ENCODE assay signal across 9 mouse cellular contexts in genomic region chr11:79069453-79070153, GRCm38 (mm10).
DNase-seq lines count a peak whose midpoint lies in the region; ATAC-seq and TF ChIP-seq lines count a peak whose summit lies in the region.
"Had no signal": no experiment of that assay in that cellular context is flagged by ENCODE, and none has a peak within 500 bp of the region (broad histone marks: within the 10 kb centered on the region; RNA-seq: fewer than 3 reads in every experiment).

No protein-coding gene starts in this region.

- no peak for ATAC-seq in intestine, embryonic 14.5 days (replicated peaks; ENCODE audit: low FRiP score, low TSS enrichment, low read depth)
- ATAC-seq in intestine, postnatal 0 days: no peak
- ATAC-seq in erythroblast, adult 5-6 weeks (replicated peaks; ENCODE audit: low FRiP score, poor library complexity, severe bottlenecking): peak; percentile 64
- no peak for ATAC-seq in midbrain, embryonic 12.5 days (ENCODE audit: low FRiP score, low read depth)

- TF ChIP-seq CTCF in intestine, postnatal 0 days (IDR thresholded peaks at IDR 0.05; ENCODE audit: low read depth): no peak

- DNase-seq in intestine, embryonic 14.5 days (ENCODE audit: low spot score): no peak
- no peak for DNase-seq in limb, embryonic 10.5 days (ENCODE audit: low spot score)
- DNase-seq in gastrocnemius, postnatal 10 days: no peak
- no peak for DNase-seq in urinary bladder, postnatal 14 days (ENCODE audit: low spot score)
- no peak for DNase-seq in ovary, postnatal 36 days (ENCODE audit: low spot score)
- DNase-seq: adrenal gland, adult 8-10 months had no signal

- no peaks in the 10 kb centered on the region for H3K27me3 ChIP-seq in intestine, embryonic 14.5 days (replicated peaks; ENCODE audit: control insufficient read depth, insufficient read depth, low read length)
- no peaks in the 10 kb centered on the region for H3K27me3 ChIP-seq in intestine, postnatal 0 days (replicated peaks; ENCODE audit: control insufficient read depth, insufficient read depth, low read length)
- H3K27me3 ChIP-seq in limb, embryonic 10.5 days (ENCODE audit: low read depth, poor library complexity, severe bottlenecking): no peaks in the 10 kb centered on the region
- no peaks in the 10 kb centered on the region for H3K27me3 ChIP-seq in midbrain, embryonic 12.5 days

- H3K4me2 ChIP-seq in intestine, embryonic 14.5 days (ENCODE audit: low read length): no peak overlapping the region
- H3K4me2 ChIP-seq in intestine, postnatal 0 days (replicated peaks; ENCODE audit: low read depth): no peak overlapping the region
- no peak overlapping the region for H3K4me2 ChIP-seq in midbrain, embryonic 12.5 days (replicated peaks)

- H3K9ac ChIP-seq in intestine, embryonic 14.5 days (ENCODE audit: low read length): no peak overlapping the region
- no peak overlapping the region for H3K9ac ChIP-seq in intestine, postnatal 0 days (ENCODE audit: low read depth, low read length)
- no peak overlapping the region for H3K9ac ChIP-seq in midbrain, embryonic 12.5 days (replicated peaks)

- H3K27ac ChIP-seq in intestine, embryonic 14.5 days (ENCODE audit: low read depth): 0 out of 2 replicates have a peak overlapping the region, but pooled peaks have one; percentile 16
- H3K27ac ChIP-seq in intestine, postnatal 0 days (ENCODE audit: low read depth, low read length): no peak overlapping the region
- 0 out of 2 replicates have a peak overlapping the region, but pooled peaks have one; percentile 14 for H3K27ac ChIP-seq in limb, embryonic 10.5 days
- peak overlapping the region; percentile 15; the same call in 1 of the 2 replicates for H3K27ac ChIP-seq in midbrain, embryonic 12.5 days (replicated peaks)

- H3K9me3 ChIP-seq in intestine, embryonic 14.5 days (ENCODE audit: control insufficient read depth, low read length): no peaks in the 10 kb centered on the region
- H3K9me3 ChIP-seq in intestine, postnatal 0 days (ENCODE audit: control insufficient read depth): no peaks in the 10 kb centered on the region
- H3K9me3 ChIP-seq in limb, embryonic 10.5 days (replicated peaks): no peaks in the 10 kb centered on the region
- H3K9me3 ChIP-seq in midbrain, embryonic 12.5 days: no peaks in the 10 kb centered on the region

- WGBS in intestine, embryonic 14.5 days: 36% methylated on average over 9 of the region's 10 CpGs
- WGBS in intestine, postnatal 0 days: 47% methylated on average over 9 of the region's 10 CpGs
- WGBS in limb, embryonic 10.5 days: 88% methylated on average over 9 of the region's 10 CpGs
- WGBS in midbrain, embryonic 12.5 days: 51% methylated on average over 9 of the region's 10 CpGs

- H3K36me3 ChIP-seq in intestine, embryonic 14.5 days (ENCODE audit: control insufficient read depth, insufficient read depth, low read length): peaks cover 9% of the 10 kb centered on the region; the same call in 1 of the 2 replicates
- H3K36me3 ChIP-seq in intestine, postnatal 0 days (ENCODE audit: control insufficient read depth, insufficient read depth): peaks cover 50% of the 10 kb centered on the region
- no peaks in the 10 kb centered on the region for H3K36me3 ChIP-seq in limb, embryonic 10.5 days
- no peaks in the 10 kb centered on the region for H3K36me3 ChIP-seq in midbrain, embryonic 12.5 days

- H3K4me3 ChIP-seq in intestine, embryonic 14.5 days (ENCODE audit: low read depth, low read length): no peak overlapping the region
- no peak overlapping the region for H3K4me3 ChIP-seq in intestine, postnatal 0 days (ENCODE audit: low read depth, low read length)
- no peak overlapping the region for H3K4me3 ChIP-seq in limb, embryonic 10.5 days
- H3K4me3 ChIP-seq in midbrain, embryonic 12.5 days: no peak overlapping the region

- peaks cover 18% of the 10 kb centered on the region for H3K4me1 ChIP-seq in intestine, embryonic 14.5 days (replicated peaks; ENCODE audit: control insufficient read depth, insufficient read depth, low read length)
- H3K4me1 ChIP-seq in intestine, postnatal 0 days (replicated peaks; ENCODE audit: control insufficient read depth, insufficient read depth, low read length): no peaks in the 10 kb centered on the region
- H3K4me1 ChIP-seq in limb, embryonic 10.5 days: peaks cover 9% of the 10 kb centered on the region; the same call in 1 of the 2 replicates
- H3K4me1 ChIP-seq in midbrain, embryonic 12.5 days: peaks cover 17% of the 10 kb centered on the region
